Mouse (Mus musculus): ENCODE data around the gene Tmem119. TPM values are rescaled to one million over a fixed set of nuclear protein-coding genes. Genes with fewer than 3 reads are reported as not detected.

The Tmem119 gene
- polyA plus RNA-seq, 1 experiment from 2014 or later = 107 TPM

DNA sequence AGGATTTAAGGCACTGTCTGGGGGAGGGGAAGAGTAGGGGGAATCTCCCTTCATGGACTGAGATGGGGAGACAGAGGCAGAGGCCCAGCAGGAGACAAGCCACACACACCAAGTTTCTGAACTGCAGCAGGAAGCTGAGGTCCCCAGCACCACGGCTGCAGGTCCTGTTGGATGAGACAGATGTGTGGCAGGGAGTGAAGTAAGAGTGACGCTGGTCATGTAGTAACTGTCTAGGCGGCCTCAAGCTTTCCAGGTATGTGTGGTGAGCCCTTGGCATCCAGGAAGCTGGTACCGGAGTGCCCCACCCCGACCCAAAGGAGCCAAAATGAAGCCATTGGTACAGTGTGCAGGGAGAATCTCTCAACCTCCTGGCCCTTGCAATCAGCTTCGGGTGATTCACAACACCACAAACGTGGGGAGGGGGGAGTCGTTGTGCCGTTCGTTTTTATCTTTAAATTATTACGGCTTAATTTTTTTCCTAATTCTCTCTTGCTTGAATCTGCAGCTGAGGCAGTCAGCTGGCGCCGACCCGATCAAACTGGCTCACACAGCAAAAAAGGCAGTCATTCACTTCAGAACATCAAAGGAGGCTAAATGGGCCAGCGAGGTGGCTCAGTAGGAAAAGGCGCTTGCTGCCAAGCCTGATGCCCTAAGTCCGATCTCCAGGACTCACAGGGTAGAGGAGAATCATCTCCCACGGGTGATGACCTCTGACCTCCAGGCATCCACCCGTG, 3.0 kb downstream of the Tmem119 start:
- ATAC-seq = no peak
- 23% methylated on average over 19 of the region's 19 CpGs for WGBS
- Histone ChIP-seq H3K27me3 (replicated peaks; ENCODE audit: insufficient read depth, low read length) (no peaks in the 10 kb centered on the region), H3K9me3 (ENCODE audit: low read length) (no peaks in the 10 kb centered on the region), H3K4me3 (ENCODE audit: low read depth, low read length) (no peak overlapping the region), H3K36me3 (ENCODE audit: insufficient read depth, low read length) (no peaks in the 10 kb centered on the region), H3K27ac (ENCODE audit: low read length) (no peak overlapping the region; the same call in 1 of the 2 replicates), H3K4me2 (replicated peaks; ENCODE audit: low read depth, low read length) (peak overlapping the region; percentile 46), H3K9ac (replicated peaks; ENCODE audit: low read depth) (no peak overlapping the region), H3K4me1 (ENCODE audit: insufficient read depth, low read depth, low read length) (peaks cover 8% of the 10 kb centered on the region; the same call in 1 of the 2 replicates)
- DNase-seq (ENCODE audit: low spot score) = no peak
- TF ChIP-seq EP300 (IDR thresholded peaks at IDR 0.05) (no peak), CTCF (IDR thresholded peaks at IDR 0.05) (no peak)

DNA sequence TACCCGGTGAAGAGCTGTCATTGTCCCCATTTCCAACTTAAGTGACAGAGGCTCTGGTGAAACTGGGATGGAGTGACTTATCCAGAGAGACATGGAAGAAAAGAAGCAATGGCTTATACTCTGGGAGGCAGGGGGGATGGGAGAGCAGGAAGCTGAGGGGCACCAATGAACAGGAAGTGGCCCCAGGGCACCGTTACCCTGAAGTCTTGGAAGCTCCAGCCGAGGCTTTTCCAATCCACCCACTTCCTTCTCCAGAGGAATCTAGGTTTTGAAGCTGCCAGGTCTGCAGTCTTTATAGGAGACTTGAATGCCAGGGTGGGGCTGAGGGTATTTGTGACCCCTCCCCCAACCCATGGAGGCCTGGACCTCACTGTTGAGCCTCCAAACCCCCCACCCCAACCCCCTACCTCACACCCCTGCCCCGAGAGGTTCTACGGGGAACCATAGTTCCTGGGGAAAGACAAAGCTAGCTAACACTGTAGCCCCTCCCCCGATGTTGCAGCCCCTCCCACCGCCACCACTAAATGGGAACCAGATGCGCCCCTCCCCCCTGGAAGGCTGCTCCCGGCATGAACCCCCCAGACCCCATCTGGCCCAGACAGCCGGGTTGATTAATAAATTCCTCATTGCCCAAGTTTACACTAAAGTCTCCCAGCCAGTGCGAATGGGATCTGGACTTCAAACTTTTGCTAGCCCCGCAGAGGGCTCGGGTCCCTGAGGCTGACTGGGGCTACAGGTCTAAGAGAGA, 3.7 kb downstream of the Tmem119 start:
- no peak for ATAC-seq
- no peak overlapping the region; the same call in 1 of the 2 replicates for H3K27ac ChIP-seq (ENCODE audit: low read length)
- H3K4me2 ChIP-seq (replicated peaks; ENCODE audit: low read depth, low read length) = peak overlapping the region; percentile 46
- 6% methylated on average over 13 of the region's 13 CpGs for WGBS
- no peak overlapping the region; the same call in 1 of the 2 replicates for H3K4me3 ChIP-seq (ENCODE audit: low read depth, low read length)
- H3K36me3 ChIP-seq (ENCODE audit: insufficient read depth, low read length) = no peaks in the 10 kb centered on the region
- H3K4me1 ChIP-seq (ENCODE audit: insufficient read depth, low read depth, low read length) = peaks cover 8% of the 10 kb centered on the region; the same call in 1 of the 2 replicates
- TF ChIP-seq EP300 (IDR thresholded peaks at IDR 0.05) (no peak), CTCF (IDR thresholded peaks at IDR 0.05) (no peak)
- no peaks in the 10 kb centered on the region for H3K27me3 ChIP-seq (replicated peaks; ENCODE audit: insufficient read depth, low read length)
- peak; percentile 45 for DNase-seq (ENCODE audit: low spot score)
- no peak overlapping the region for H3K9ac ChIP-seq (replicated peaks; ENCODE audit: low read depth)
- no peaks in the 10 kb centered on the region for H3K9me3 ChIP-seq (ENCODE audit: low read length)

DNA sequence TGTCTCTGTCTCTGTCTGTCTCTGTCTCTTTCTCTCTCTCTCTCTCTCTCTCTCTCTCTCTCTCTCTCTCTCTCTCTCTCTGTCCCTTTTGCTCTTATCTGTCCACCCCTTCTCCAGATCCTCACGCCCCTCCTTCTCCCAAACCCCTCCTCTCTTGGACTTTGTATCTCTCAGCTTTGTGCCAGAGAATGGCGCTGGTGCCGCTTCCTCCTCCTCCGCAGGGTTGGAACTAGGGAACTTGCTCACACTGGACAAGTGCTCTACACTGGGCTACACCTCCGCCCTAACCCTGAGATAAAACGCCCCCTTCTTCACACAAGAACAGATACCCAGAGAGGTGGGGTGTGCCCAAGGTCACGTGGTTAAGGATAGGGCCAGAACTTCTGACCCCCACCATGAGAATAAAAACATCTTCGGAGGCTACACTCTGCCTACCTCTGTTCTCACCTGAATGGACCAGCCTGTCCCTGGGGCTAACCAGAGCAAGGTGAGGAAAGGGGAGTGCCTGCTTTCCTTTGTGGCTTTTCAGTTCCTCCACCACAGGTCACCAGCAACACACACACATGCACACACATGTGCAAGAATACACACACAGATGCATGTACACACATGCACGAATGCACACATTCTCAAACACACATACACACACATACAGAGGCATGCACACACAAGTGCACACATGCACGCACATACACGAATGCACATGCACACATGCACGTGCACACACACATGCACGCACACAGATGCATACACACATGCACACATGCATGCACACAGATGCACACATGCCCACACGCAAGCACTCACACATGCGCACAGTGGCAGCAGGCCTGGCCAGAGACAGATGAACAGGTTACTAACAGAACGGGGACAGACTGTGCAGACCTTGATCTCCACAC, 8.9 kb downstream of the Tmem119 start:
- no peaks in the 10 kb centered on the region for H3K27me3 ChIP-seq (replicated peaks; ENCODE audit: insufficient read depth, low read length)
- no peak overlapping the region for H3K9ac ChIP-seq (replicated peaks; ENCODE audit: low read depth)
- no peaks in the 10 kb centered on the region for H3K9me3 ChIP-seq (ENCODE audit: low read length)
- ATAC-seq (no peak), DNase-seq (ENCODE audit: low spot score) (no peak)
- H3K36me3 ChIP-seq (ENCODE audit: insufficient read depth, low read length) = no peaks in the 10 kb centered on the region
- no peak overlapping the region for H3K4me3 ChIP-seq (ENCODE audit: low read depth, low read length)
- peaks cover 5% of the 10 kb centered on the region; the same call in 1 of the 2 replicates for H3K4me1 ChIP-seq (ENCODE audit: insufficient read depth, low read depth, low read length)
- WGBS = 69% methylated on average over 16 of the region's 16 CpGs
- H3K27ac ChIP-seq (ENCODE audit: low read length) = peak overlapping the region; percentile 43; the same call in 1 of the 2 replicates
- no peak overlapping the region for H3K4me2 ChIP-seq (replicated peaks; ENCODE audit: low read depth, low read length)
- TF ChIP-seq CTCF (IDR thresholded peaks at IDR 0.05) (no peak), EP300 (IDR thresholded peaks at IDR 0.05) (no peak)

DNA sequence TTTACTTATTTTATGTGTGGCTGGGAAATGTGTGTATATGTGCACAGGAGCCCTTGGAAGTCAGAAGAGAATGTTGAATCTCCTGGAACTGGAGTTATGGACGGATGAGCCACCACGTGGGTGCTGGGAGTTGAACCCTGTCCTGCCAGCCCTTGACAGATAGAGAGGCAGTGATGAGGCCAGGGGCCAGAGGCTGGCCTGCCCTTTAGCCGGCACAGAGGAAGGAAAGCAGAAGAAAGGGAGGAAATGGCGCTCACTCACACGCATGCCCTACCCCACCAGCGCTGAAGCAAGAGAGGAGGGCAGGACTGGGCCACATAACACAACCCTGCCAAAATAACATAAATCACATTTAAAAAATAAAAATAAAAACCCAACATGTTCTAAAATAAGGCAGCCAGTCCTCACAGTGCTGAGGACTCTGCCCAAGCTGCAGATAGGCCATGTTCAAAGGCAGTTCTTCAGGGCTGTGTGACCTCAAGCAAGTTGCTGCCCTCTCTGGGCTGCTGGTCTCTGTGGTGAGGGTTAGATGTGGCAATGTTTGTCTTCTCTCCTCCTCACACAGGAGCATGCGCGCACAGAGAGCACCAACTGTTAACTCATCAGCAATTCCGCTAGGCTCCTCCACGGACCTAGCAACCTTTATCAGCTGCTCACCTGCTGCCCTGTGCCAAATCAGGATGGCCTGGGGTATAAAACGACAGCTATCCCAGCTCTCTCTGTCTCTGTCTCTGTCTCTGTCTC, 9.7 kb downstream of the Tmem119 start:
- peak; percentile 49 for DNase-seq (ENCODE audit: low spot score)
- peak; percentile 53 for ATAC-seq
- WGBS = 31% methylated on average over 11 of the region's 11 CpGs
- H3K9me3 ChIP-seq (ENCODE audit: low read length) = no peaks in the 10 kb centered on the region
- no peak for TF ChIP-seq CTCF (IDR thresholded peaks at IDR 0.05)
- no peak for TF ChIP-seq EP300 (IDR thresholded peaks at IDR 0.05)
- peaks cover 3% of the 10 kb centered on the region; the same call in 1 of the 2 replicates for H3K4me1 ChIP-seq (ENCODE audit: insufficient read depth, low read depth, low read length)
- H3K4me2 ChIP-seq (replicated peaks; ENCODE audit: low read depth, low read length) = no peak overlapping the region
- H3K36me3 ChIP-seq (ENCODE audit: insufficient read depth, low read length) = no peaks in the 10 kb centered on the region
- no peaks in the 10 kb centered on the region for H3K27me3 ChIP-seq (replicated peaks; ENCODE audit: insufficient read depth, low read length)
- H3K9ac ChIP-seq (replicated peaks; ENCODE audit: low read depth) = no peak overlapping the region
- H3K27ac ChIP-seq (ENCODE audit: low read length) = peak overlapping the region; percentile 43; the same call in 1 of the 2 replicates
- H3K4me3 ChIP-seq (ENCODE audit: low read depth, low read length) = no peak overlapping the region

DNA sequence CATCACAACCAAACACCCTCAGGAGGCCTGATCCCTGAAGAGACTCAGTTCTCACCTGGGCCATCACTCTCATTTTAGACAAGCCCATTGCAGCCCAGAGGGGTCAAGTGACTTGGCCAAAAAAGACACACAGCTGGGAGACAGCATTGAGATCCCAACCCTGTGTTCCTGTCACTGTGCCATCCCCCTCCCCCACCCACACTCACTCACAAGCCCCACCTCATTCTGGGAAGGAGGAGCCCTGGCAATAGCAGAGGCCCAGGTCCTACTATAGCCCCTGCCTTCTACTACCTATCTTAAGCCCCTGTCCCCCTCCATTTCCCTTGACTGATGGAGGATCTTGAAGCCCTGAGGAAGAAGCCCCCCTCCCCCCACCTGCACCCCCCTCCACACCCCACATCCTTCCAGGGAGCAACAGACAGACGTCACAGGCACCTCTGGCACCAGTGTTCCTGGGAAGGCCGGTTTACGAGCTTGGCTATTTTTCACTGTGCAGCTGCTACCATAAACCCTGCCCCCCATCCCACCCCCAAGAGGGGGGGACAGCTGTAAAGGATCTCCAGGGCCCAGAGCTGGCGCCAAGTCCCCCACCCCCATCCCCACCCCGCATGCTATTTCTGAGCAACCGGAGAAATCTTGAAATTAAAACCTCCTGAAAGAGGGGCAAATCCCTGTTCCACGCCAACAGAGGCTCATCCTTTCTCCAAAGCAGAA, 11.1 kb downstream of the Tmem119 start:
- no peaks in the 10 kb centered on the region for H3K27me3 ChIP-seq (replicated peaks; ENCODE audit: insufficient read depth, low read length)
- no peak overlapping the region for H3K4me2 ChIP-seq (replicated peaks; ENCODE audit: low read depth, low read length)
- peaks cover 3% of the 10 kb centered on the region; the same call in 1 of the 2 replicates for H3K4me1 ChIP-seq (ENCODE audit: insufficient read depth, low read depth, low read length)
- H3K4me3 ChIP-seq (ENCODE audit: low read depth, low read length) = no peak overlapping the region
- H3K9ac ChIP-seq (replicated peaks; ENCODE audit: low read depth) = no peak overlapping the region
- DNase-seq (ENCODE audit: low spot score) = peak; percentile 87
- TF ChIP-seq EP300 (IDR thresholded peaks at IDR 0.05) (no peak), CTCF (IDR thresholded peaks at IDR 0.05) (no peak)
- peak; percentile 85 for ATAC-seq
- H3K9me3 ChIP-seq (ENCODE audit: low read length) = no peaks in the 10 kb centered on the region
- H3K27ac ChIP-seq (ENCODE audit: low read length) = peak overlapping the region; percentile 57
- H3K36me3 ChIP-seq (ENCODE audit: insufficient read depth, low read length) = no peaks in the 10 kb centered on the region
- 24% methylated on average over 7 of the region's 7 CpGs for WGBS
